Mouse (Mus musculus): ENCODE data around the gene Olfr914. TPM values are rescaled to one million over a fixed set of nuclear protein-coding genes. Genes with fewer than 3 reads are reported as not detected.

Olfr914 gene
- not detected in 2 replicates for polyA plus RNA-seq (2012)

DNA sequence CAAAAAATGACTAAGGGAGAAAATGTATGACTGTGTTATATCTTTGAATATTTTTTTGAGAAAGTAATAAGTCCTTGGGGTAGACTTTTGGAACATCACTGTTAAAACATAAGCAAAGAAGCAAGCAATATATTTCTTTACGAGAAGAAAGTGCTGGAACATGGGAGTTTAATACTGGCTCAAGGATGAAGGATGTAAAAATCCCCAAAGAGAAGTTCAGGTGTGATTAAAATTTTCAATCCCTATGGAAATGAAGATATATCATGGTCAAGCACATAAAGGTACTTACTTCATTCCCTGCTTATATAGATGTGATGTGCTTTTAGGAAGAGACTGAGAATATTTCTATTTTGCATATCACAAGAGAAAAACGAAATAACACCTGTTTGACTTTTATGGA is at the start of gene Olfr914:
TSS of gene Olfr914 (plus strand) at position 301 of the 400 bp plus-strand sequence.
- no peak for TF ChIP-seq GATA1 (IDR thresholded peaks at IDR 0.05; ENCODE audit: low read length)

GRCm38 (mm10) chr9:38579878-38580277 is 25.0 kb upstream of the Olfr914 start, which contains the start of gene Olfr912:
Gene Olfr912, plus strand, starts transcription at chr9:38580178.
- no peak for TF ChIP-seq GATA1 (IDR thresholded peaks at IDR 0.05; ENCODE audit: low read length)

DNA sequence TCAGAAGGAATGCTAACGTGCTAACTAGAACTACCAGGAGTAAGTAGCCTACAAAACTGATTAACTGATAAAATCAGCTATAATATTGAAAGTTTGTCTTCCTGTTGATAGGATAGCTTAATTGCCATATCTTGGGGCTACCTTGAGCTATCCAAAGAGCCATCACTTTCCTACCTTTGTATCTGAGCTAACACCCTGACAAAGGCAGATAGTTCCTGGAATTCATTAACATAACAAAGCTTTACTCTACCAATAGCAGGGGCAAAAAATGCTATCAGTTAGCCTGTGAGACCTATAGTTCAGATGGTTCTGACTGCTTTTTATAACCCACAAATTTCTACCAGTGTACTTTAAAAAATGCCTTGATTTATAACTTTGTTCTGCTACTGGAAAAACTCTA is 13.8 kb upstream of the Olfr914 start:
- TF ChIP-seq GATA1 (IDR thresholded peaks at IDR 0.05; ENCODE audit: low read length) = no peak

- no peak for TF ChIP-seq GATA1 (IDR thresholded peaks at IDR 0.05; ENCODE audit: low read length)
These were observed 12.4 kb upstream of the Olfr914 start, which contains the start of gene Olfr913 for GRCm38 (mm10) chr9:38592459-38592858. Gene Olfr913, plus strand, starts transcription at chr9:38592759.

DNA sequence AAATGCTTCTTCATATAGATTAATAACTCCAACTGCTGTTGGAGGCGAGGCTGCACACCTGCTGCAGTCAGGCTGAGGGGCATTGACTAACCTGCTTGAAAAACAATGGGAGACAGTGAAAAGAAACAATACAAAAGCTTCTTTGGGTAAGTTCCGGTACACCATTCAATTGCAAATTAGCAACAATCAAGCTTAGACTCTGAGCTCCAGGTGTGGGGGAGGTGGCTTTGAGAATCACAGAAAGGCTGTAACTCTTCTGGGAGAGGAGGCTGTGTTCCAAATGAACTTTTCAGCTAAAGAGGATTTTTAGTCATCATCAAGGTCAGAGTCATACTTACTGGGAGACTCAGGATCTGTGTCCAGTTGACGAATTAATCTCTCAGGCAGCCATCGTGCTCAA is 27.5 kb downstream of the Olfr914 start:
- TF ChIP-seq GATA1 (IDR thresholded peaks at IDR 0.05; ENCODE audit: low read length) = no peak

DNA sequence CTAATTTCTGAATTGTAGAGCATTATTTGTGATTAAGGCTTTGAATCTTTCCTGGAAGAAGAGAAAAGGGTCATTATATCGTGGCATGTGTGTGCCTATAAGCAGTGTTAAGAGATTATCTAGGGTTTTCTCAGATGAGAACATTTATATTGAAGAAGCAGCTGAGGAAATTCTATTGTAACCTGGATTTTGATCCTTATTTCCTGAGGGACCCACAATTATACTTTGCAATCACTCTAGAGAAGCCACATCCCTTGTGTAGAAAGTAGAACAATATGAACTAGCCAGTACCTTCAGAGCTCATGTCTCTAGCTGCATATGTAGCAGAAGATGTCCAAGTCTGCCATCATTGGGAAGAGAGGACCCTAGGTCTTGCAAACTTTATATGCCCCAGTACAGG is 54.9 kb downstream of the Olfr914 start, which contains the start of gene Olfr916:
TSS of gene Olfr916 (minus strand) at position 101 of the 400 bp plus-strand sequence.
- no peak for TF ChIP-seq GATA1 (IDR thresholded peaks at IDR 0.05; ENCODE audit: low read length)

Other genes with a start within 250 kb of the Olfr914 start
- gene Olfr250, start 238.2 kb upstream of the Olfr914 start, polyA plus RNA-seq (2012) = not detected in 2 replicates
- not detected in 2 replicates for gene Olfr251, start 228.0 kb upstream of the Olfr914 start, polyA plus RNA-seq (2012)
- gene Olfr147, start 203.4 kb upstream of the Olfr914 start, polyA plus RNA-seq (2012) = not detected in 2 replicates
- gene Olfr901, start 175.6 kb upstream of the Olfr914 start, polyA plus RNA-seq (2012) = not detected in 2 replicates
- gene Olfr902, start 157.4 kb upstream of the Olfr914 start, polyA plus RNA-seq (2012) = not detected in 2 replicates
- gene Olfr904, start 142.0 kb upstream of the Olfr914 start, polyA plus RNA-seq (2012) = not detected in 2 replicates
- not detected in 2 replicates for gene Olfr905, start 134.0 kb upstream of the Olfr914 start, polyA plus RNA-seq (2012)
- gene Olfr906, start 118.0 kb upstream of the Olfr914 start, polyA plus RNA-seq (2012) = not detected in 2 replicates
- 0.06 TPM in 1 of 2 replicates, not detected in the other for gene Olfr907, start 109.3 kb upstream of the Olfr914 start, polyA plus RNA-seq (2012)
- not detected in 2 replicates for gene Olfr911-ps1, start 83.5 kb upstream of the Olfr914 start, polyA plus RNA-seq (2012)
- gene Olfr910, start 67.3 kb upstream of the Olfr914 start, polyA plus RNA-seq (2012) = not detected in 2 replicates
- gene Olfr912, start 24.9 kb upstream of the Olfr914 start, polyA plus RNA-seq (2012) = not detected in 2 replicates
- gene Olfr913, start 12.3 kb upstream of the Olfr914 start, polyA plus RNA-seq (2012) = not detected in 2 replicates
- not detected in 2 replicates for gene Olfr916, start 54.8 kb downstream of the Olfr914 start, polyA plus RNA-seq (2012)
- not detected in 2 replicates for gene Olfr917, start 60.7 kb downstream of the Olfr914 start, polyA plus RNA-seq (2012)
- gene Olfr918, start 69.5 kb downstream of the Olfr914 start, polyA plus RNA-seq (2012) = not detected in 2 replicates
- not detected in 2 replicates for gene Olfr919, start 98.6 kb downstream of the Olfr914 start, polyA plus RNA-seq (2012)
- 0.40 and 0.56 TPM in 2 replicates for gene Vwa5a, start 113.2 kb downstream of the Olfr914 start, polyA plus RNA-seq (2012)
- not detected in 2 replicates for gene Olfr920, start 147.2 kb downstream of the Olfr914 start, polyA plus RNA-seq (2012)
- not detected in 2 replicates for gene Olfr921, start 168.0 kb downstream of the Olfr914 start, polyA plus RNA-seq (2012)
- gene Olfr922, start 209.5 kb downstream of the Olfr914 start, polyA plus RNA-seq (2012) = not detected in 2 replicates
- not detected in 2 replicates for gene Olfr923, start 221.4 kb downstream of the Olfr914 start, polyA plus RNA-seq (2012)
- not detected in 2 replicates for gene Olfr924, start 239.3 kb downstream of the Olfr914 start, polyA plus RNA-seq (2012)
- not detected in 2 replicates for gene Olfr26, start 250.0 kb downstream of the Olfr914 start, polyA plus RNA-seq (2012)